Mouse (Mus musculus) left cerebral cortex, adult 9 months (tissue): ENCODE results near the gene Gm14819.
"Not testable (repeated sequence)": the region's sequence is repeated elsewhere in the genome, so short reads cannot be mapped to it uniquely, and the experiment has no call there.

ENCODE experiments used
- DNase-seq, 2 experiments: peaks; one replicate each; pipeline ENCODE4 v3.0.0; 2022; ENCODE audit warnings: low spot score in 2 of 2

Gm14819 gene

GRCm38 (mm10) chrX:35403883-35404282 lies at the start of gene Gm14819:
TSS of gene Gm14819 (plus strand) at chrX:35404183.
- not testable (repeated sequence) for DNase-seq
